Mouse (Mus musculus): ENCODE measurements at regions not wholly inside any gene's neighbourhood (a gene's known extent, or its start where the extent isn't known, plus 50 kb on each side); places are given as distances from the start of the nearest gene placed in this dataset.

DNA sequence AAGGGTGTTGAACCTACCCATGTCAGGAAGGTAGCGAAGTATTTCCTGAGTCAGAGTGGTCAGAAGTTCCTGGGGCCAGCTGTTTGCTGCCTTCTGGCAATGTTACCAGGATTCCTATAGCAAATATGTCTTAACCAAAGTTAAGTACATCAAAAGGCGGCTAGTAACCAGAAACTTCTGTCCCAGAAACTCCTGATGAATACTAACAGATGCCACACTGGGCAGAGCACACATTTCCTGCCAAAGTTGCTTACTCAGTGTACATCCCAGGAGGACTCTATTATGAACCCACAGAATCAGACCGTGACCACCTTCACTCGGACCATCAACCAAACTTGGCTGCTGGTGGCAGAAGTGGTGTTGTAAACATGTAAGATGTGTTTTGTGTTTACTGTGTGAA is 575.3 kb downstream of the Hdgfl1 start:
- Histone ChIP-seq H3K36me3 (replicated peaks; ENCODE audit: low read length) (no peaks in the 10 kb centered on the region), H3K4me1 (no peaks in the 10 kb centered on the region), H3K4me3 (replicated peaks) (no peak overlapping the region), H3K27me3 (replicated peaks) (no peaks in the 10 kb centered on the region), H3K9me3 (no peaks in the 10 kb centered on the region)
- TF ChIP-seq FLI1 (IDR thresholded peaks at IDR 0.05; ENCODE audit: low read length) = no peak
- TF ChIP-seq GATA1 (IDR thresholded peaks at IDR 0.05; ENCODE audit: borderline replicate concordance, low read length) = no peak

DNA sequence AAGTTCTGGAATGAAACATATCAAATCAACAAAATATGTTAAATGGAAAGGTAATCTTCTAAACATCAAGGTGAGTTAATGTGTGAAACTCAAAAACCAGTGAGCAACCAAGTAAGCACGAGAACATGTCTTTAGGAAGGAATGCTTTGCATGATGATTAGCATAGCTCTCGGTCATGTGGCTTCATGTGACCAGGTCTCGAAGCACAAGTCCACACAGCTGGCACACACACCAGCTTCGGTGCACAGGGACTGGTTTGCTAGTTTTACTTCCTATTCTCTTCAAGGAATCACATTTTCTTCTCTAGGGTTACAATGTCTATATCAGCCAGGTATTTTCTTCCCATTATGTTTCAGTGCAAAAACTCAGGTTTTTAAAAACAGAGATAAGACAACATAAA is 586.1 kb downstream of the Hdgfl1 start:
- no peaks in the 10 kb centered on the region for H3K9me3 ChIP-seq
- no peak overlapping the region for H3K4me3 ChIP-seq (replicated peaks)
- TF ChIP-seq FLI1 (IDR thresholded peaks at IDR 0.05; ENCODE audit: low read length) (no peak), GATA1 (IDR thresholded peaks at IDR 0.05; ENCODE audit: borderline replicate concordance, low read length) (no peak)
- no peaks in the 10 kb centered on the region for H3K27me3 ChIP-seq (replicated peaks)
- no peaks in the 10 kb centered on the region for H3K36me3 ChIP-seq (replicated peaks; ENCODE audit: low read length)
- H3K4me1 ChIP-seq = no peaks in the 10 kb centered on the region

DNA sequence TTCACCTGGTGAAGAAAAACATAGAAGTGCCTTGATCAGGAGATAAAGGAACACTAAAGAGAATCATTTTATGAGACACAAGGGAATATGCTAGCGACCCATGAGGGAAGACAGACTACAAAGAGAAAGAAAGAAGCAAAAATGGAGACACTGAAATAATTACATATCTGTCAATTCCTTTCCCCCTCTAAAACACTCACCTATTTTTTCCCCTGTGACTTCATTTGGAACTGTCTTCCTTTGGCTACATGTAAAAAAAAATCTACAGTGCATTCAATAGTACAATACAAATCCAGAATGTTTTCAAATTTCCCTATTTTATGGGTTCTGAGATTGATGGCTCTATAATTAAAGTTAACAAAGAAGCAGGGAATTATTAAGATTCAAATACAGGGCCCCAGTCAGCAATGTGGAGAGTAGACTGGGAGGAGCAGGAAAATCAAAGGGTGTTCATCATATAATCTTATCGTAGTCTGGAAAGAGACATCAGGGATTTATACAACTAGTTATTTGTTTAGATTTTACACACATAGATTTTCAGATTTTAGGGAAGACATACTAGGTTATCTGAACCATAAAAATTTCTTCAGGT is 598.0 kb downstream of the Hdgfl1 start:
- Histone ChIP-seq H3K36me3 (replicated peaks; ENCODE audit: low read length) (no peaks in the 10 kb centered on the region), H3K4me1 (no peaks in the 10 kb centered on the region), H3K27me3 (replicated peaks) (no peaks in the 10 kb centered on the region), H3K9me3 (0 out of 2 replicates have a peak, but pooled peaks cover 6% of the 10 kb centered on the region), H3K4me3 (replicated peaks) (no peak overlapping the region)
- no peak for TF ChIP-seq GATA1 (IDR thresholded peaks at IDR 0.05; ENCODE audit: borderline replicate concordance, low read length)

- no peak for TF ChIP-seq FLI1 (IDR thresholded peaks at IDR 0.05; ENCODE audit: low read length)
- Histone ChIP-seq H3K36me3 (replicated peaks; ENCODE audit: low read length) (no peaks in the 10 kb centered on the region), H3K4me1 (no peaks in the 10 kb centered on the region), H3K9me3 (0 out of 2 replicates have a peak, but pooled peaks cover 6% of the 10 kb centered on the region), H3K27me3 (replicated peaks) (no peaks in the 10 kb centered on the region), H3K4me3 (replicated peaks) (no peak overlapping the region)
Measured at GRCm38 (mm10) chr13:26169641-26170040, 600.3 kb downstream of the Hdgfl1 start.

DNA sequence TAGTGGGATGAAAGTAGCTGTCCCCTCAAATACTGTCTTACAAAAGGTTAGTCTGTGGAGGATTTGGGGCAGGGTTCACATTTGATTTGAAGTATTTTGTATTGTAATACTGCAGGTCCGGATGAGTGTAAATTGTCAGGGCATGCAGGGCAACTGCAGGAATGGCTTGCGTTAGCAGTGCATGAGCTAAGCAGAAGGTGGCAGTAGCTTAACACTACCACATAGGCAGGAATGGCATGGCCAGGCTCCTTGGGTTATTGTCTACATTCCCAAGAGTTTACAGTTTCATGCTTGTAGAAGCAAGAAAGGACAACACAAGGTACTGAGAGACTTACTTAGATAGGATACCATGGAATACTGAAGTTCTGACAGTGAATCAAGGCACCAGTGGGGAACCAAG is 611.3 kb downstream of the Hdgfl1 start:
- H3K36me3 ChIP-seq (replicated peaks; ENCODE audit: low read length) = no peaks in the 10 kb centered on the region
- TF ChIP-seq FLI1 (IDR thresholded peaks at IDR 0.05; ENCODE audit: low read length) (no peak), GATA1 (IDR thresholded peaks at IDR 0.05; ENCODE audit: borderline replicate concordance, low read length) (no peak)
- H3K9me3 ChIP-seq = peaks cover 6% of the 10 kb centered on the region; the same call in 1 of the 2 replicates
- no peaks in the 10 kb centered on the region for H3K4me1 ChIP-seq
- no peaks in the 10 kb centered on the region for H3K27me3 ChIP-seq (replicated peaks)
- no peak overlapping the region for H3K4me3 ChIP-seq (replicated peaks)

DNA sequence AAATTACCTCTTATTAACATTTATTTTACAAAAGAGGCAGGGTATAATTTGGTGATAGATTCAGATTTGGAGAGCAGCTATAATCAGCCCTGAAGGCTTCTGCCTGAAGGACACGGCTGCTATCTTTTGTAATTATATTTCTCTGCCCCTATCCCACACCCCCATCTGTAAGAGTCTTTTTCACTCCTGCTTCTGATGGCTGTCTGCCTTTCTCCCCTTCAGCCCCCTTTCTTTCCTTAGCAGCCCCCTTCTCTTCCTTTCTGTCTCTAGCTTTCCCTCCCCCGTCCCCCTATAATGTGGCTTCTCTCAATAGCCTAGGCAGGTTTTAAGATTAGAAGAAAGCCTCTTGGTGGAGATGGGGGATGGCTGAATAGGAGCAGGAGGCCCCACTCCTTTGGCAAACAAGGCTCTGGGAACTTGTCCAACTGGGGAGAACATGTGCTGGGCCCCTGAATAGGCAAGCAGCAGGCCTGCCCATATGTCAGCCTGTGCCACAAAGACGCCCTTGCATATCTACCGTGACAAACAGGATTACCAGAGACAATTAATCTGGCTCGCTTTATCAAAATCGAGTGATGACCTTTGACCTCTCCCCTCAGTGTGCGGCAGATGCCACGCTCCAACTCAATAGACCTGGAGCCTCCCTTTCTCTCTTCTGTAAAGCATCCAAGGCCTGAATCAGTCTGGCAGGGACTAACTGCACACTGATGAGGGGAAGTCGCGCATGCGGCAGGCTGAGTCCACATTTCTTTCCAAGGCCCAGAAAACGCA is 615.1 kb downstream of the Hdgfl1 start:
- H3K36me3 ChIP-seq (replicated peaks; ENCODE audit: low read length) = no peaks in the 10 kb centered on the region
- H3K4me1 ChIP-seq = no peaks in the 10 kb centered on the region
- H3K9me3 ChIP-seq = peaks cover 6% of the 10 kb centered on the region; the same call in 1 of the 2 replicates
- H3K27me3 ChIP-seq (replicated peaks) = no peaks in the 10 kb centered on the region
- no peak overlapping the region for H3K4me3 ChIP-seq (replicated peaks)
- TF ChIP-seq FLI1 (IDR thresholded peaks at IDR 0.05; ENCODE audit: low read length) (no peak), GATA1 (IDR thresholded peaks at IDR 0.05; ENCODE audit: borderline replicate concordance, low read length) (no peak)

DNA sequence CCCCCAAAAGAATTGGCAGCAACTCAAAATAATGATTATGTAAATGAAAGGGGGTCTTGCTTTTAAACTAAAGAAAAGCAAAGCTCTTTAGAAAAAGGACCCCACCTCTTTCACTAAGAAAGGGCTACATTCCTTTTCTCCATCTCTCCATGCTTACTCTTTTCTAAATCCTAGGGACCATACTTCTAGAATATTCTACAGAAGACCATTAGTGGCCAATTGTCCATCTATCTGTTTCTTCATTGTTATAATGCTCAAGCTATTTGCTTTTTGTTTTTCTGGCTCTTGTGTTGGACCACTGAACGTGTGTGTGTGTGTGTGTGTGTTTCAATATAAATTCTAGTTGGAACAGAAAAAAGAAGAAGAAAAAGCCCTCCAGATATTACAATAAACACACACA is 615.7 kb downstream of the Hdgfl1 start:
- TF ChIP-seq FLI1 (IDR thresholded peaks at IDR 0.05; ENCODE audit: low read length) (no peak), GATA1 (IDR thresholded peaks at IDR 0.05; ENCODE audit: borderline replicate concordance, low read length) (no peak)
- no peaks in the 10 kb centered on the region for H3K4me1 ChIP-seq
- H3K4me3 ChIP-seq (replicated peaks) = no peak overlapping the region
- H3K36me3 ChIP-seq (replicated peaks; ENCODE audit: low read length) = no peaks in the 10 kb centered on the region
- H3K27me3 ChIP-seq (replicated peaks) = no peaks in the 10 kb centered on the region
- H3K9me3 ChIP-seq = peaks cover 6% of the 10 kb centered on the region; the same call in 1 of the 2 replicates

- H3K4me3 ChIP-seq (replicated peaks) = no peak overlapping the region
Measured at GRCm38 (mm10) chr13:26153093-26153492, 616.9 kb downstream of the Hdgfl1 start.

DNA sequence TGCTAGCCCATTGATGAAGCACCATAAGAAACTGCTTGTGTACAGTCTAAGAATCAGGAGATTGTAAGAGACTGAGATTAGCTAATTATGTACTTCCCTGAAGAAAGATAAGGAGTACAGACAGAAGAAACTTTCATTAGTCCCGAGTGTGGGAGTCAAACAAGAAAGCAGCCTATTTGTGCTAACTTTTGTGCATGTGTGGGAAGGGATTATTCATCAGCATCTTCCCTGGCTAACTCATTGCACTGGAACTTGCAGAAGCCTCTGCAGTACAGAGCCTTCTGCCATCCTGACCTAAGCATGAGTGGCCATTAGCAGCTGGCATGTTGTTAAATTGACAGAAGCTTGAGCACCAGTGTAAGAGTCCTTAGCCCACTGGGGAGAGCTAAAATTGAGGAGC is 619.5 kb downstream of the Hdgfl1 start:
- Histone ChIP-seq H3K27me3 (replicated peaks) (no peaks in the 10 kb centered on the region), H3K36me3 (replicated peaks; ENCODE audit: low read length) (no peaks in the 10 kb centered on the region), H3K4me3 (replicated peaks) (no peak overlapping the region), H3K9me3 (peaks cover 6% of the 10 kb centered on the region; the same call in 1 of the 2 replicates), H3K4me1 (no peaks in the 10 kb centered on the region)
- no peak for TF ChIP-seq GATA1 (IDR thresholded peaks at IDR 0.05; ENCODE audit: borderline replicate concordance, low read length)
- TF ChIP-seq FLI1 (IDR thresholded peaks at IDR 0.05; ENCODE audit: low read length) = no peak

More at GRCm38 (mm10) chr13:26153093-26153492, 616.9 kb downstream of the Hdgfl1 start:
- no peaks in the 10 kb centered on the region for H3K36me3 ChIP-seq (replicated peaks; ENCODE audit: low read length)
- no peaks in the 10 kb centered on the region for H3K27me3 ChIP-seq (replicated peaks)
- no peak for TF ChIP-seq GATA1 (IDR thresholded peaks at IDR 0.05; ENCODE audit: borderline replicate concordance, low read length)
- TF ChIP-seq FLI1 (IDR thresholded peaks at IDR 0.05; ENCODE audit: low read length) = no peak
- H3K9me3 ChIP-seq = peaks cover 6% of the 10 kb centered on the region; the same call in 1 of the 2 replicates
- H3K4me1 ChIP-seq = no peaks in the 10 kb centered on the region

- no peaks in the 10 kb centered on the region for H3K4me1 ChIP-seq
- H3K4me3 ChIP-seq (replicated peaks) = no peak overlapping the region
- H3K9me3 ChIP-seq = no peaks in the 10 kb centered on the region
- TF ChIP-seq GATA1 (IDR thresholded peaks at IDR 0.05; ENCODE audit: borderline replicate concordance, low read length) (no peak), FLI1 (IDR thresholded peaks at IDR 0.05; ENCODE audit: low read length) (no peak)
- H3K36me3 ChIP-seq (replicated peaks; ENCODE audit: low read length) = no peaks in the 10 kb centered on the region
- H3K27me3 ChIP-seq (replicated peaks) = no peaks in the 10 kb centered on the region
Measured at GRCm38 (mm10) chr13:26142811-26143210, 627.2 kb downstream of the Hdgfl1 start.

Measured in megakaryocyte, embryonic 14.5 days (primary cell).